Mouse (Mus musculus) heart, embryonic 10.5 days (tissue): Measurements from ENCODE around the gene Rims1. TPM values are rescaled to one million over a fixed set of nuclear protein-coding genes. Genes with fewer than 3 reads are reported as not detected.

Source experiments
- DNase-seq: peaks from one replicate; pipeline ENCODE4 v3.0.0-alpha.2; 2017; ENCODE audit warnings: low spot score
- H3K27ac ChIP-seq: fragments of 300-500 bp; sonication (generic); 2 replicates; pipeline ENCODE4 v1.5.1; 2016; ENCODE audit warnings: mild to moderate bottlenecking
- H3K27me3 ChIP-seq: fragments of 300-500 bp; sonication (generic); 2 replicates; pipeline ENCODE4 v1.6.1; 2016; ENCODE audit warnings: mild to moderate bottlenecking; ENCODE audit not compliant: poor library complexity, insufficient read depth, severe bottlenecking
- H3K36me3 ChIP-seq: fragments of 300-500 bp; sonication (generic); 2 replicates; pipeline ENCODE4 v1.6.1; 2016; ENCODE audit warnings: mild to moderate bottlenecking, moderate library complexity
- H3K4me1 ChIP-seq: fragments of 300-500 bp; sonication (generic); 2 replicates; pipeline ENCODE4 v1.6.1; 2016; ENCODE audit warnings: mild to moderate bottlenecking
- H3K4me3 ChIP-seq: fragments of 300-500 bp; sonication (generic); 2 replicates; pipeline ENCODE4 v1.5.1; 2016; ENCODE audit warnings: mild to moderate bottlenecking, moderate library complexity
- H3K9me3 ChIP-seq: fragments of 300-500 bp; sonication (generic); 2 replicates; pipeline ENCODE4 v1.6.1; 2016; ENCODE audit warnings: mild to moderate bottlenecking, moderate library complexity
- WGBS: fragments of 180-500 bp; shearing (Covaris S2); methylation state at CpG from one replicate; pipeline ENCODE4 v1.1.7; 2016; 5-methylcytosine and 5-hydroxymethylcytosine counted together
- polyA plus RNA-seq: library from polyadenylated mRNA; unstranded; fragments of >200 nt; fragmentation: Nextera tagmentation; extraction: Ambion mirVana; gene quantifications from 2 replicates; pipeline ENCODE4 v1.2.1, GENCODE M21; 2016

Gene Rims1
- polyA plus RNA-seq, 1 experiment from 2014 or later = 1.2 TPM

DNA sequence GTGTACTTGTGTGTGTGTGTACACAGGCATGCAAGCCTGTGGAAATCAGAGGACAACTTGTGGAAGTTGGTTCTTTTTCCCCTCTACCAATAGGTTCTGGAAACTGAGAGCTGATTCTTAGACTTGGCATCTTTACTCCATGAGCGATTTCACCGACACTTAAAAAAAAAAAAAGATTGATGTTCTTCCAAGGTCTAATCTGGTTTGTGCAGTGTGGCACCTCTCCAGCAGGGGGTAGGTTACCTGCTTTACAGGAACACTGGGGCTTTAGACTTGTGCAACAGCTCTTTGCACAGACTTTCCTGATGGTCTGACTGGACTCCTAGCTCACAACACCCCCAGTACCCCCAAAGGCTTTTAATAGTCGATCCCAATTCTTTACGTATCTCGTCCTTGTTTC lies 428.1 kb downstream of the Rims1 start:
- no peaks in the 10 kb centered on the region for H3K36me3 ChIP-seq
- 77% methylated on average over 5 of the region's 5 CpGs for WGBS
- no peaks in the 10 kb centered on the region for H3K9me3 ChIP-seq
- no peak overlapping the region for H3K4me3 ChIP-seq
- no peak for DNase-seq
- no peaks in the 10 kb centered on the region for H3K4me1 ChIP-seq
- H3K27ac ChIP-seq = no peak overlapping the region
- no peaks in the 10 kb centered on the region for H3K27me3 ChIP-seq

DNA sequence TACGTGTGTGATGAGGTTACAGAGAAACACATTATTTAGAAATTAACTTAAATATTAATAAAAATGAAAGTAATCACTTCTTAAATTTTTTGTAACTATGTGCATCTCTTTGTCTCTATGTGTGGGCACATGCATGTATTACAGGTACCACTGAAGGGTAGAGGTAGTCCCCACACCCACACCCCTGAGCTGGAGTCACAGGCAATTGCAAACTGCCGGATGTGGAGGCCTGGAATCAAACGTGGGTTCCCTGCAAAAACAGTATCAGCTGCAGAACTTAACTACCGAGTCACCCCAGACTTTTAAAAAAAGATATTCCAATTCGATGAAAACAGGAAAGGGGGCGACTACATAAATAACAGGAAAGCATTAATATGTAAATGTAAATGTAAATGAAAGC lies 428.7 kb downstream of the Rims1 start:
- DNase-seq = no peak
- Histone ChIP-seq H3K4me1 (no peaks in the 10 kb centered on the region), H3K27me3 (no peaks in the 10 kb centered on the region), H3K4me3 (no peak overlapping the region), H3K27ac (no peak overlapping the region), H3K9me3 (no peaks in the 10 kb centered on the region), H3K36me3 (no peaks in the 10 kb centered on the region)
- 59% methylated on average over 6 of the region's 6 CpGs for WGBS

GRCm38 (mm10) chr1:22356209-22356608 lies 449.6 kb downstream of the Rims1 start:
- 53% methylated on average over 2 of the region's 2 CpGs for WGBS
- H3K27me3 ChIP-seq = no peaks in the 10 kb centered on the region
- DNase-seq = no peak
- no peaks in the 10 kb centered on the region for H3K36me3 ChIP-seq
- no peaks in the 10 kb centered on the region for H3K9me3 ChIP-seq
- no peak overlapping the region for H3K4me3 ChIP-seq
- H3K4me1 ChIP-seq = no peaks in the 10 kb centered on the region
- H3K27ac ChIP-seq = no peak overlapping the region

GRCm38 (mm10) chr1:22353687-22354086 lies 452.1 kb downstream of the Rims1 start:
- H3K27ac ChIP-seq = no peak overlapping the region
- no peak overlapping the region for H3K4me3 ChIP-seq
- DNase-seq = no peak
- WGBS = 77% methylated on average over 4 of the region's 4 CpGs
- no peaks in the 10 kb centered on the region for H3K36me3 ChIP-seq
- H3K4me1 ChIP-seq = no peaks in the 10 kb centered on the region
- no peaks in the 10 kb centered on the region for H3K9me3 ChIP-seq
- H3K27me3 ChIP-seq = no peaks in the 10 kb centered on the region

- H3K4me3 ChIP-seq = no peak overlapping the region
- DNase-seq = no peak
- no peak overlapping the region for H3K27ac ChIP-seq
- no peaks in the 10 kb centered on the region for H3K9me3 ChIP-seq
- H3K27me3 ChIP-seq = no peaks in the 10 kb centered on the region
- H3K36me3 ChIP-seq = no peaks in the 10 kb centered on the region
- 72% methylated on average over 9 of the region's 9 CpGs for WGBS
- H3K4me1 ChIP-seq = no peaks in the 10 kb centered on the region
Observed at GRCm38 (mm10) chr1:22338914-22339313, 466.9 kb downstream of the Rims1 start.

- H3K4me1 ChIP-seq = no peaks in the 10 kb centered on the region
- WGBS = 58% methylated on average over 6 of the region's 6 CpGs
- no peak overlapping the region for H3K4me3 ChIP-seq
Observed at GRCm38 (mm10) chr1:22320941-22321676, 484.7 kb downstream of the Rims1 start.

GRCm38 (mm10) chr1:22315537-22315936 lies 490.3 kb downstream of the Rims1 start:
- H3K4me3 ChIP-seq = no peak overlapping the region
- 22% methylated on average over 2 of the region's 2 CpGs for WGBS
- no peak overlapping the region for H3K27ac ChIP-seq
- no peaks in the 10 kb centered on the region for H3K9me3 ChIP-seq
- no peak for DNase-seq
- no peaks in the 10 kb centered on the region for H3K27me3 ChIP-seq
- no peaks in the 10 kb centered on the region for H3K4me1 ChIP-seq
- no peaks in the 10 kb centered on the region for H3K36me3 ChIP-seq

More at GRCm38 (mm10) chr1:22320941-22321676, 484.7 kb downstream of the Rims1 start:
- H3K27ac ChIP-seq = no peak overlapping the region
- H3K9me3 ChIP-seq = no peaks in the 10 kb centered on the region
- DNase-seq = no peak
- no peaks in the 10 kb centered on the region for H3K27me3 ChIP-seq
- H3K36me3 ChIP-seq = no peaks in the 10 kb centered on the region

DNA sequence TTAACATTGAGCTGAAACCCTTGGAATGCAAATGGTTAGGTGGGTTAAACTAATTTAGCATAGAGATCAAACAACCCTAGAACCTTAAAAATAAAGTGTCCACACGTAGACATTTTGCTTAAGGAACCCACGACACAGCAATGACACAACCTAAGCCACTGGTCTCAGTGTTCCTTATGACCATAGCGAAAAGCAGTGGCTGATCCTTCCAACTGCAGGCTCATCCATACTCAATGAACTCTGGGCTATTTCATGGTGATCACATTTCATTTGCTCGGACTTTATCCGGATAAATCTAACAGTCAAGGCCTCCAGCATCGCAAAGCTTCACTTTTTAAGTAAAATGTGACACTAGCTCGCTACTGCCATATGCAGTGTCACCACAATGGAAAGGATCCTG lies 494.3 kb downstream of the Rims1 start:
- DNase-seq = no peak
- WGBS = 84% methylated on average over 7 of the region's 7 CpGs
- H3K4me1 ChIP-seq = no peaks in the 10 kb centered on the region
- H3K36me3 ChIP-seq = no peaks in the 10 kb centered on the region
- H3K27me3 ChIP-seq = no peaks in the 10 kb centered on the region
- no peak overlapping the region for H3K27ac ChIP-seq
- no peak overlapping the region for H3K4me3 ChIP-seq
- H3K9me3 ChIP-seq = no peaks in the 10 kb centered on the region

DNA sequence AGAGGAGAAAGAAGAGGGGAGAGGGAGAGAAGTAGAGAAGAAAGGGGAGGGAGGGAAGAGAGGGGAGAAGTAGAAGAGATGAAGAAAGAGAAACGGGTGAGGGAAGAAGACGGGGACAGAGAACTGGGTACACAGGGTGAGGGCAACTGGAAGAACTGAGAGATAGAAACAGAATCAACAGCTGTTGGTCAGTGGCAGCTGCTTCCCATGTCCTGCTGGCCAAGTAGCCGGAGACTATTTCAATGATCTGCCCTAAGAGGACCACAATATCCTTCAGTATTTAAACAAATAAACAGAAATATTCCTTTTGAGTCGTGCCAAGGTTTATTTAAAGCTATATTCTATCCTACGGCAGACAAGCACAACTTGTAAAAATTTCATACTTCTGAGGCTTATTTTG lies 499.3 kb downstream of the Rims1 start:
- H3K36me3 ChIP-seq = no peaks in the 10 kb centered on the region
- no peaks in the 10 kb centered on the region for H3K4me1 ChIP-seq
- no peak overlapping the region for H3K4me3 ChIP-seq
- H3K27me3 ChIP-seq = no peaks in the 10 kb centered on the region
- WGBS = 86% methylated on average over 5 of the region's 5 CpGs
- no peak for DNase-seq
- H3K9me3 ChIP-seq = no peaks in the 10 kb centered on the region
- no peak overlapping the region for H3K27ac ChIP-seq

DNA sequence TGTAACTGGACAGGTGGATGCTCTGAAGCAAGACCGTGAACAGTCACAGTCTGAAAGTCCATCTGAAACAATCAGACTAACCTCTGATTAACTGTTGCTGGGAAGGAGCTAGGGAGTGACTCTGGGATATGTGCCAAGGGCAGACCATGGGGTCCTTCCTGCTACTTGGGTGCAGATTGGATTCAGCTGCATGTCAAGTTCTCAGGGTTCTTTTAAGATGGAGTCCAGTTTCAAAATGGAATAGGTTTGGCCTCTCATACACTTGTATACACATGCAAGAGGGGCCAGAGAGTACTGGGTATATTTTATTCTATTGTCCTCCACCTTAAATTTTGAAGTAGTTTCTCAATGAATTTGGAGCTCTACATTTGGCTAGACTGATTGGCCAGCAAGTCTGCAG lies 499.9 kb downstream of the Rims1 start:
- WGBS = 77% methylated on average over 1 of the region's 1 CpGs
- no peaks in the 10 kb centered on the region for H3K4me1 ChIP-seq
- H3K9me3 ChIP-seq = 0 out of 2 replicates have a peak, but pooled peaks cover under 1% of the 10 kb centered on the region
- DNase-seq = no peak
- H3K27ac ChIP-seq = no peak overlapping the region
- no peak overlapping the region for H3K4me3 ChIP-seq
- no peaks in the 10 kb centered on the region for H3K36me3 ChIP-seq
- no peaks in the 10 kb centered on the region for H3K27me3 ChIP-seq

DNA sequence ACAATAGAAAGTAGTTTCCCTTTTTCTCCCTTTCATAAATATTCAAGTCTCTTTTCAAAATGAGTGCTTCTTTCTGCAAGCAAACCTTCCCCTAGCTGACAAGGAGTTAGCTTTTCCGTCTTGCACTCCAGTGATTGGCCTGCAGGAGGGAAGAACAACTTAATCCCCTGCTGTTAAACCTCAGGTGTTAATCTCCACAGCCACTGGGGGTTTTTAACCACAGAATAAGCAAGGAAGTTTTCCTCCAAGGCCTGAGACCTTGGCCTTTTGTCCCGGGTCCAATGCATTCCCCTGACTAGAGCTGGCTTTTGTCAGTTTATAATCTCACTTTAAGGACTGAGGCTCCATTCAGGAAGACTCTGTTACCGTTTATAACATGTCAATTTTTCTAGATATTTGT lies 511.8 kb downstream of the Rims1 start:
- Histone ChIP-seq H3K4me1 (no peaks in the 10 kb centered on the region), H3K4me3 (no peak overlapping the region), H3K27me3 (no peaks in the 10 kb centered on the region), H3K27ac (no peak overlapping the region), H3K9me3 (no peaks in the 10 kb centered on the region), H3K36me3 (no peaks in the 10 kb centered on the region)
- 13% methylated on average over 3 of the region's 3 CpGs for WGBS
- no peak for DNase-seq

GRCm38 (mm10) chr1:22293310-22293709 lies 512.5 kb downstream of the Rims1 start:
- H3K27me3 ChIP-seq = no peaks in the 10 kb centered on the region
- H3K4me1 ChIP-seq = no peaks in the 10 kb centered on the region
- no peaks in the 10 kb centered on the region for H3K9me3 ChIP-seq
- DNase-seq = no peak
- no peak overlapping the region for H3K4me3 ChIP-seq
- no peaks in the 10 kb centered on the region for H3K36me3 ChIP-seq
- 78% methylated on average over 2 of the region's 2 CpGs for WGBS
- H3K27ac ChIP-seq = no peak overlapping the region

GRCm38 (mm10) chr1:22286807-22287206 lies 519.0 kb downstream of the Rims1 start:
- Histone ChIP-seq H3K4me1 (no peaks in the 10 kb centered on the region), H3K27ac (no peak overlapping the region), H3K36me3 (no peaks in the 10 kb centered on the region), H3K27me3 (no peaks in the 10 kb centered on the region), H3K4me3 (no peak overlapping the region), H3K9me3 (no peaks in the 10 kb centered on the region)
- no peak for DNase-seq
- 88% methylated on average over 2 of the region's 2 CpGs for WGBS

DNA sequence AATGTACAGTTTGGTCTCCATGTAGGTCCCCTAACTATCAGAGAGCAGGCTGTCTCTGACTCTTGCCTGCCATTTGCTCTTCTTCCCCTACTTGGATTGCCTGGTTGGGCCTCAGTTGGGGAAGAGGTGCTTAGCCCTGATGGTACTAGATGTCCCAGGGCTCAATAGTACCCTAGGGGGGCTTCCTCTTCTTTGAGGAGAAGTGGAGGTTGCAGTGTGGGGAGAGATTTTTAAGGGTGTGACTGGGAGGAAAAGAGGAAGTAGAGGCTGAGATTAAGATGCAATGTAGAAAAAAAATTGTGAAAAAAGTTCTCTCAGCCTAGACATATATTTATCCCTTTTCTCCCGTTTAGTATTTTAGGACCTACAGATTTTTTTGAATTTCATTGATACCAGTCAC lies 525.8 kb downstream of the Rims1 start:
- no peak for DNase-seq
- Histone ChIP-seq H3K4me1 (no peaks in the 10 kb centered on the region), H3K27me3 (no peaks in the 10 kb centered on the region), H3K4me3 (no peak overlapping the region), H3K9me3 (no peaks in the 10 kb centered on the region), H3K27ac (no peak overlapping the region), H3K36me3 (no peaks in the 10 kb centered on the region)
- 75% methylated on average over 1 of the region's 1 CpGs for WGBS
